Mouse (Mus musculus): Measurements from ENCODE around the gene Isy1. TPM values are rescaled to one million over a fixed set of nuclear protein-coding genes. Genes with fewer than 3 reads are reported as not detected.
A peak's percentile ranks its signal among the peaks of the same experiment; 100 is the strongest.

Gene Isy1
- 10 to 100 TPM; 18.2 to 18.6 TPM for total RNA-seq (2021)
- long read RNA-seq, experiment 1, full-length matches to known transcripts, result 12 of 13 reads
- long read RNA-seq, experiment 1, partial matches to known transcripts, result 0 of 13 reads
- long read RNA-seq, experiment 1, other reads (novel, unspliced or antisense), result 1 of 13 reads
- long read RNA-seq, experiment 2, full-length matches to known transcripts, result 6 of 6 reads
- long read RNA-seq, experiment 2, partial matches to known transcripts, result 0 of 6 reads
- long read RNA-seq, experiment 2, other reads (novel, unspliced or antisense), result 0 of 6 reads

DNA sequence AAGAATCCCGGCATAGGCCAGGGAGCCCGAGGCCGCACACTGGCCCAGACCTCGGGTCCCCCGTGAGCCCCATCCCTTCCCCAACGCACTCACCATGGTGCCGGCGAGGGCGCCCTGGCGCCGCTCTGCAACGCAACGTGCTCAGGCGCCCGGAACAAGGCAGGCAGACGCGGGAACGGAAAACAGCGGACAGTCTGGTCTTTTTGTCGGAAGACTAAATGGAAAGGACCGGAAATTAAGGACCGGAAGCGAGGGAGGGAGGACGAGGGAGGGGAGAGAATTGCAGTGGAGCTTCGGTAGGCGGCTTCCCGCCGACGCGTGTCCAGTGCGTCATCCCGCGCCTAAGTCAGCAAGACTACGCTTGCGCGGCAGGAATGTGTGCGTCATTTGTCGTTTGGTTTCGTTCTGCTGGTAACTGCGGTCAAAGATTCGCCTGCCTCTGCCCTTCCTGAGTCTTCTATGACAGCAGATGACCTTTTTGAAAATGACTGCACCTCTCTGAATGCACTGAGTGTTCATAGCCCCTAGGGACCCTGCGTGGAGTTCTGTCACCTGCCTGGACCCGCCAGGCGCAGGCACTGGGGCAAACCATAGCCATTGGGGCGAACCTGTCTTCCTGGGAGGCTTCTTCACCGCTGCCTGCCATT lies at the start of gene Isy1:
Gene Isy1 (minus strand): TSS at position 248 of the 647 bp plus-strand sequence.
- intact Hi-C loops (cut with DNase I; ENCODE audit: low total_unique reads), result no loop called here
- peak; percentile 92 for DNase-seq

DNA sequence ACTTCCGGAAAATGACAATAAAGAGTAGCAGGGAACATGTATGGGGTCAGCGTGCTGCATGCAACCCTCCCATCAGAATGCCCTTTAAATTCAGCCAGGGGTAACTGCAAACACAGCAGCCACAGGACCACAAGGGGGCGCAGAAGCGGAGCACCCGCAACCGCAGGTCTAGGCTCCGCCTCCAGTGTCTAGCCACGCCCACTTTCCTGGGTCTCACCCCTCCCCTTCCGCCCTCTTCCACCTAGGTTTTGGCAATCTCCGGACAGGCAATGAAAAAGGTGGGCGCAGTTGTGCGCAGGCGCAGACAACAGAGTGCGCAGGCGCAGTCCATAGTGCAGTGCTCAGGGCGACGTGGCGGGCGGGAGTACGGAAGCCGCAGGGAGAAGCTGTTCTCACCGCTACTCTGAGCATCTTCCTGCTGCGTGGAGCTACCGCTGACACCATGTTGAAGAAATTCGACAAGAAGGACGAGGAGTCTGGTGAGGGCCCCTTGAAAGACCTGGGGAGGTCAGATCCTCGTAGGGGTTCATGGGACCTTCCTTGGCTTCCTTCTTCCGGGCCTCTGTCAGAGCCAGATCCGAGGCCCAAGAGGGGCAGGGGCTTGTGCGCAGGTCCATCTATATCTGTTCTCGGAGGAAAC lies 49.1 kb upstream of the Isy1 start, which contains the start of gene Copg1:
Gene Copg1 (plus strand): TSS at position 221 of the 640 bp plus-strand sequence.
- intact Hi-C loops (cut with DNase I; ENCODE audit: low total_unique reads), result no loop called here
- peak; percentile 99 for DNase-seq

- DNase-seq, result no peak
- intact Hi-C loops (cut with DNase I; ENCODE audit: low total_unique reads), result no loop called here
Measured at GRCm38 (mm10) chr6:87886721-87887120, 48.1 kb upstream of the Isy1 start.

GRCm38 (mm10) chr6:87882816-87883215 lies 44.2 kb upstream of the Isy1 start:
- intact Hi-C loops (cut with DNase I; ENCODE audit: low total_unique reads), result no loop called here
- peak; percentile 17 for DNase-seq

DNA sequence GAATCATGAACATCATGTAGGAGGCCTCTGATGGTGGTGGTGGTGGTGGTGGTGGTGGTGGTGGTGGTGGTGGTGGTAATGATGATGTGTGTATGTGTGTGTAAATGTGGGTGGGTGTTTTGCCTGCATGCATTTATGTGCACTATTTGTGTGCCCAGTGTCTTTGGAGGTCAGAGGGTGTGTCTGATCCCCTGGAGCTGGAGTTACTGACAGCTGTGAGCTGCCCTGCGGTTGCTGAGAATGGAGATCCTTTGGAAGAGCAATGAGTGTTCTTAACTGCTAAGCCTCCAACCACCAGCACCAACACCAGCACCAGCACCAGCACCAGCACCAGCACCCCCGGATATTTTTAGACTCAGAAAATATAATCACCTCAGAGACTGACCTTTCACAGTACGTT lies 43.6 kb upstream of the Isy1 start:
- intact Hi-C loops (cut with DNase I; ENCODE audit: low total_unique reads), result no loop called here
- DNase-seq, result no peak

GRCm38 (mm10) chr6:87879628-87880027 lies 41.0 kb upstream of the Isy1 start:
- no peak for DNase-seq

GRCm38 (mm10) chr6:87879010-87879409 lies 40.4 kb upstream of the Isy1 start:
- DNase-seq, result no peak
- intact Hi-C loops (cut with DNase I; ENCODE audit: low total_unique reads), result no loop called here

More at GRCm38 (mm10) chr6:87879628-87880027, 41.0 kb upstream of the Isy1 start:
- intact Hi-C loops (cut with DNase I; ENCODE audit: low total_unique reads), result no loop called here

DNA sequence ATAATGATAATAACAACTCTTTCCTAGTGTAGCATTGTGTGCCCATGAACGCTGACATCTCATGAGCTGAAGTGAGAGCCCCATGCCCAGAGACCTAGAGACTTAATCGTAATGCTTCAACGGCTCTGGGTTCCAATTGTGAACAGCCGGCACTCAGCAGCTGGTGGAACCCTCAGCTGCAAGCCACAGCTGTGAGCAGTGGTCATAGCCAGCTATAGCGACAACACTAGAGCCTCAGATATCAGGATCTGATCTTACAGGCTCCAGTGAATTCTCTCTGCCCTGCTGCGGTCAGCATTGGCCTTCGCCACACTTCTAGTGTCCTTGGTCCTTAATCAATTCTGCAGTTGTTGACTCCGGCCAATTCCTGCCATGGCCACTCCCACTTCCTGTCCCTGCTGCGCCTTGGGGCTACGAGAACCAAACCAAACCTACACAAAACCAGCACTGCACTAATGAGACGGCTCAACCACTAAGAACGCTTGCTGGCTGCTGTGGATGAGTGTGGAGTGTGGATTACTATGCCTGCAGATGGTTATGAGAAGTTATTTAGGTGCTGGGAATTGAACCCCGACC lies 37.6 kb upstream of the Isy1 start:
- DNase-seq, result peak; percentile 51
- intact Hi-C loops (cut with DNase I; ENCODE audit: low total_unique reads), result no loop called here

GRCm38 (mm10) chr6:87875562-87875961 lies 37.0 kb upstream of the Isy1 start:
- no peak for DNase-seq
- intact Hi-C loops (cut with DNase I; ENCODE audit: low total_unique reads), result no loop called here

GRCm38 (mm10) chr6:87875083-87875482 lies 36.5 kb upstream of the Isy1 start:
- intact Hi-C loops (cut with DNase I; ENCODE audit: low total_unique reads), result no loop called here

GRCm38 (mm10) chr6:87873963-87874362 lies 35.4 kb upstream of the Isy1 start:
- no peak for DNase-seq
- intact Hi-C loops (cut with DNase I; ENCODE audit: low total_unique reads), result no loop called here

More at GRCm38 (mm10) chr6:87875083-87875482, 36.5 kb upstream of the Isy1 start:
- peak; percentile 88 for DNase-seq

DNA sequence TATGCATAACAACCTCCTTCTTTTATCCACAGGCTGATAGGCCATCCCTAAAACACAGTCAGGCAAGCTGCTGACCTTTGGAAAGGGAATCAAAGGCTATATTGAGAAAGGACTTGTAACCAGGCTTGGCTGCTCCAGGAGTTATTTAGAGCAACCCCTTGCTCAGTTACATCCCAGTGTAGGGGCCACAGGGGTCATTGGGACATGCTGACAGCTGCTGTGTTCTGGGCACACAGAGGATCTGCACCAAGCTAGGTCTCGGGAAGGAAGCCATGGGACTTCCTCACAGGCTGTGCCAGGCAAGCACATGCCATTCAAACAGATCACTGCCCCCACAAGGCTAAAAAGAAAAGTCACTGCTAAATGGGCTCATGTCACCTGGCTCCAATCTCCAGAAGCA lies 34.5 kb upstream of the Isy1 start:
- DNase-seq, result peak; percentile 77
- intact Hi-C loops (cut with DNase I; ENCODE audit: low total_unique reads), result no loop called here

GRCm38 (mm10) chr6:87871240-87871639 lies 32.6 kb upstream of the Isy1 start:
- DNase-seq, result no peak
- intact Hi-C loops (cut with DNase I; ENCODE audit: low total_unique reads), result no loop called here

DNA sequence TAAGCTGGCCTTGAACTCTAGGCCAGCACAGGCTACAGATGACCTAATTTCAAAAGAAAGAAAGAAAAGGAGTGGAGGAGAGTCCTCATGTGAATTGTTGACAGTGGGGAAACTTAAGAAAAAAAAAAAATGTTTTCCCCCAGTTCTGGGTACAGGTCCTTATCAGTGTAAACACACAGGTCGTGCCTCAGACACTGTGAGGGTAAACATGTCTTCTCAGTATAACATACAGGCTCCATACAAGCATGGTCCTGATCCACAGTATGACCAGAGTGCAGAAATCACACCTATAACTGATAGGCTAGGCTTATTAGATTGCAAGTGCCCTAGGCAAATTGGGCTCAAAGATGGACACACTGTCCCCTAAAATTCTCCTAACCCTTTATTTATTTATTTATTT lies 31.8 kb upstream of the Isy1 start:
- intact Hi-C loops (cut with DNase I; ENCODE audit: low total_unique reads), result no loop called here
- no peak for DNase-seq

DNA sequence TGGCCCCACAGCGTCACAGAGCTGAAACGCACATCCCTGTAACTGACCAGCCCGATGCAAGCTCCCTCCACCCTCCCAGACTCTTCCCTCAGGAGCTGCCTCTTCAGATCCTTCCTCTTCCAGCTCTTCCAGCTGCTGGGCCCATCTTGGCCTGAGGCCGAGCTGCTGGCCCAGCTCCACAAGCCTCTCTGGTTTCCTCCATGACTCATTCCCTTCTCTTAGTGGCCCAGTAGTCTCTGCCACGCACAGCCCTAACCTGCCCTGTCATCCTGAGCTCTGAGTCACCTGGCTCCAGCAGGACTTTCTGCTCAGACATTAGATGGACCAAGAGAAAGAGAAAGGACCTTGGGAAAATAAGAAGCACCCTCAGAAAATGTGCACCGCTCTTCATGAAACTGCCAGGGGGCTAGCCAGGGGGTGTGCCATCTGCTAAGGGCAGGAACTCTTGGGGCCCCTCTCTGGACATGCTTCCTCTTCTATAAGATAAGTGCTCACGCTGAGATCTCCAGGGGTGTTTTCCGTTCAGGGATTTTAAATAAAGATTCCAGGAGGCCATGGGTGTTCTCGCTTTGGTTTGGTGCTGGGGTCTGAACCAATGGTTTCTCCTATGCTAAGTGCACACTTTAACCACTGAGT lies 30.4 kb upstream of the Isy1 start:
- intact Hi-C loops (cut with DNase I; ENCODE audit: low total_unique reads), result no loop called here
- DNase-seq, result peak; percentile 94

GRCm38 (mm10) chr6:87867256-87867655 lies 28.7 kb upstream of the Isy1 start:
- intact Hi-C loops (cut with DNase I; ENCODE audit: low total_unique reads), result no loop called here

GRCm38 (mm10) chr6:87866211-87866610 lies 27.6 kb upstream of the Isy1 start:
- no peak for DNase-seq
- intact Hi-C loops (cut with DNase I; ENCODE audit: low total_unique reads), result no loop called here

More at GRCm38 (mm10) chr6:87867256-87867655, 28.7 kb upstream of the Isy1 start:
- no peak for DNase-seq

DNA sequence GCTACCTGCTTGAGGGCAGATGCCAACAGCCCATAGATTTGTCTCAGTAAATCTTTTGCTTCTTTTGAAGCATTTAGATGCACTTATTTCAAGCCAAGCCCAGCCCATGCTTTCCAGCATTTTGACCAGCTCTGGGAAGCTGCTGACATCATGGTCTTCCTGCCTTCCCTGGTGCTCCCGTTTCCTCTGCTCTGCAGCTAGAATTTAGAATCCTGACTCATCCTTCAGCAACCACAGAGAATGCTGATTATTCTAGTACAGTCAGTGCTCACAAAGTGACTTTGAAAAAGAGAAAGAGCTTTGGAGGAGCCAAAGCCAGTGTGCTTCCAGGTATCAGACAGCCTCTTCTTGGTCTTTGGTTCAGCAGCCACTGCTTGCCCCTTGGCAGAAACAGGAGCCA lies 18.5 kb upstream of the Isy1 start:
- intact Hi-C loops (cut with DNase I; ENCODE audit: low total_unique reads), result no loop called here
- no peak for DNase-seq

GRCm38 (mm10) chr6:87853446-87853845 lies 14.8 kb upstream of the Isy1 start:
- DNase-seq, result no peak
- intact Hi-C loops (cut with DNase I; ENCODE audit: low total_unique reads), result no loop called here

- intact Hi-C loops (cut with DNase I; ENCODE audit: low total_unique reads), result no loop called here
- no peak for DNase-seq
Measured at GRCm38 (mm10) chr6:87851871-87852270, 13.3 kb upstream of the Isy1 start.
